Mouse (Mus musculus) liver, embryonic 14.5 days (tissue): ENCODE results near the gene Vil1.
A peak's percentile ranks its signal among the peaks of the same experiment; 100 is the strongest.

ENCODE experiments used
- CTCF ChIP-seq: IDR thresholded peaks from 2 replicates; pipeline ENCODE4 v1.5.1; 2016; ENCODE audit warnings: antibody characterized with exemption, low read depth, control low read depth
- EP300 ChIP-seq: IDR thresholded peaks from 2 replicates; pipeline ENCODE4 v1.6.1; 2016; ENCODE audit warnings: antibody characterized with exemption, low read depth

DNA sequence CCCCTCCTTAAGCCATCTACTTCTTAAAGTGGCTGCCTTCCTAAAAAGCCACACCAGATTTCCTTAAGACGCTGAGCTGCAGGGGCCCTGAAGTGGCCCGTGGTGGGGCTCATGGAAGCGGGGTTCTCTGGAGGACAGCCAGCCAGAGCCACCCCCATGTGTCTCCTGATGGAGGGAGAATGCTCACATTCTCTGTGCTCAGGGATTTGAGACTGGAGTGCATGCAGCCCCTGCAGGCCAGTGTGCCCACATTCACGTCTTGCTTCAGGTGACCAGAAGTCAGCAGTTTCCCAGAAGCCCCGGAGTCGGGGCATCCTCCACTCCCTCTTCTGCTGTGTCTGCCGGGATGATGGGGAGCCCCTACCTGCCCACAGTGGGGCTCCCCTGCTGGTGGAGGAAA is 16.2 kb upstream of the Vil1 start:
- TF ChIP-seq CTCF (0 out of 2 replicates have a peak, but pooled peaks have one; percentile 4), EP300 (no peak)
